Mouse (Mus musculus) lung, embryonic 14.5 days (tissue): ENCODE measurements around the gene Sh2b1. TPM values are rescaled to one million over a fixed set of nuclear protein-coding genes. Genes with fewer than 3 reads are reported as not detected.

ENCODE experiments used
- ATAC-seq: fragments of 200-750 bp; cut with Nextera tagmentation; 2 replicates; pipeline ENCODE4 v1.8.0; 2017; ENCODE audit warnings: mild to moderate bottlenecking, moderate TSS enrichment, moderate library complexity; ENCODE audit not compliant: insufficient read depth
- DNase-seq: peaks from one replicate; pipeline ENCODE4 v3.0.0-alpha.2; 2015
- H3K27ac ChIP-seq: fragments of 300-500 bp; sonication (generic); 2 replicates; pipeline ENCODE4 v1.5.1; 2014; ENCODE audit warnings: low read depth, mild to moderate bottlenecking, moderate library complexity
- H3K27me3 ChIP-seq: fragments of 300-500 bp; sonication (generic); 2 replicates; pipeline ENCODE4 v1.6.1; 2014; ENCODE audit warnings: low read length, control low read depth; ENCODE audit not compliant: insufficient read depth
- H3K36me3 ChIP-seq: fragments of 300-500 bp; sonication (generic); 2 replicates; pipeline ENCODE4 v1.6.1; 2014; ENCODE audit warnings: control low read depth; ENCODE audit not compliant: insufficient read depth
- H3K4me1 ChIP-seq: fragments of 300-500 bp; sonication (generic); 2 replicates; pipeline ENCODE4 v1.6.1; 2014; ENCODE audit warnings: antibody characterized with exemption, control low read depth; ENCODE audit not compliant: insufficient read depth
- H3K4me2 ChIP-seq: fragments of 300-500 bp; sonication (generic); 2 replicates; pipeline ENCODE4 v1.6.1; 2014; ENCODE audit warnings: mild to moderate bottlenecking
- H3K4me3 ChIP-seq: fragments of 300-500 bp; sonication (generic); 2 replicates; pipeline ENCODE4 v1.5.1; 2014; ENCODE audit warnings: low read depth, low read length
- H3K9ac ChIP-seq: fragments of 300-500 bp; sonication (generic); 2 replicates; pipeline ENCODE4 v1.6.1; 2014
- H3K9me3 ChIP-seq: fragments of 300-500 bp; sonication (generic); 2 replicates; pipeline ENCODE4 v1.6.1; 2016; ENCODE audit warnings: low read depth, low read length, control low read depth
- CTCF ChIP-seq: IDR thresholded peaks from 2 replicates; pipeline ENCODE4 v1.5.1; 2016; ENCODE audit warnings: antibody characterized with exemption, low read depth
- WGBS: fragments of 180-500 bp; shearing (Covaris S2); extraction: QIAGEN DNeasy Blood & Tissue Kit; methylation state at CpG from one replicate; pipeline ENCODE4 v1.1.7; 2014; 5-methylcytosine and 5-hydroxymethylcytosine counted together
- polyA plus RNA-seq: library from polyadenylated mRNA; unstranded; fragments of >200 nt; fragmentation: Nextera tagmentation; extraction: Ambion mirVana; gene quantifications from 2 replicates; pipeline ENCODE4 v1.2.1, GENCODE M21; 2014

Sh2b1 gene
- polyA plus RNA-seq, 1 experiment from 2014 or later: 46.5 TPM

GRCm38 (mm10) chr7:126446217-126446616, 29.0 kb downstream of the Sh2b1 start:
- no peak for ATAC-seq
- Histone ChIP-seq H3K4me1 (no peaks in the 10 kb centered on the region), H3K27me3 (no peaks in the 10 kb centered on the region), H3K4me2 (no peak overlapping the region), H3K27ac (no peak overlapping the region), H3K9ac (no peak overlapping the region), H3K36me3 (peaks cover 52% of the 10 kb centered on the region), H3K4me3 (no peak overlapping the region), H3K9me3 (no peaks in the 10 kb centered on the region)
- WGBS: 88% methylated on average over 21 of the region's 21 CpGs
- no peak for DNase-seq
- no peak for TF ChIP-seq CTCF

DNA sequence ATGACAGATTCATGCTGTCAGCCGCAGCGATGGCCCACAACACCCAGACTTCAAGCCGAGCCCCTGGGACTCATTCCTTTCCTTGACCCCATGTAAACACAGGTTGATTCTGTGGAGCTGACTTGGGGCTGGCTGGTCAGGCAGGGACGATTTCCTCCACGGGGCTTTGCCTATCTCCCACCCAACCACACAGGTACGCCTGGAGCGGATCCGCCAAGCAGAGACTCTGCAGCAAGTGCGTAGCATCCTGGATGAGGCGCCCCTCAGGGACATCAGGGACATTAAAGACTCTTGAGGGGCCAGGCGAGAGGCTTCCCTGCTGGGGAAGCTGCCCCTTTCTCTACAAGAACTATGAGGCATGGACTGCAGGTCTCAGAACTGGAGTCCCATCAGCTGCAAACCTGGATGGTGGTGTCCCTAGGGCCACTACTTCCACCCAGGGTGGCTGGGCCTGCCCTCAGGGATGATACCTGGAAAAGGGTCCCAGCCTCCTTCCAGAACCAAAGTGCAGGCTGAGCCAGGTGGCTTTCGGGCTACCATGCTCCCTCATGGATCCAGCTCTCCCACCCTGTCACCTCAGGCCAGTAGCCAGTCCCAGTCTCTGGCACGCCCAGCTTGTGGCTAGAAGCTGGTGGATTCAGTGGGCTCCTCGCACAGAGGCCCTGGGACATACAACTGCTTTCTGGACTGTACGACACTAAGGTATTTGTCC, 30.0 kb downstream of the Sh2b1 start:
- Histone ChIP-seq H3K4me2 (no peak overlapping the region), H3K36me3 (peaks cover 56% of the 10 kb centered on the region), H3K27me3 (no peaks in the 10 kb centered on the region), H3K4me1 (no peaks in the 10 kb centered on the region), H3K4me3 (no peak overlapping the region), H3K27ac (no peak overlapping the region), H3K9me3 (no peaks in the 10 kb centered on the region), H3K9ac (no peak overlapping the region)
- TF ChIP-seq CTCF: no peak
- 90% methylated on average over 15 of the region's 15 CpGs for WGBS
- DNase-seq: no peak
- no peak for ATAC-seq

- H3K27ac ChIP-seq: no peak overlapping the region
- H3K4me2 ChIP-seq: no peak overlapping the region
- H3K4me1 ChIP-seq: no peaks in the 10 kb centered on the region
- H3K9ac ChIP-seq: no peak overlapping the region
- TF ChIP-seq CTCF: no peak
- H3K4me3 ChIP-seq: no peak overlapping the region
- ATAC-seq: no peak
- 90% methylated on average over 9 of the region's 9 CpGs for WGBS
- H3K9me3 ChIP-seq: no peaks in the 10 kb centered on the region
- H3K36me3 ChIP-seq: peaks cover 58% of the 10 kb centered on the region
- no peak for DNase-seq
- no peaks in the 10 kb centered on the region for H3K27me3 ChIP-seq
Observed at GRCm38 (mm10) chr7:126444536-126444935, 30.7 kb downstream of the Sh2b1 start.

DNA sequence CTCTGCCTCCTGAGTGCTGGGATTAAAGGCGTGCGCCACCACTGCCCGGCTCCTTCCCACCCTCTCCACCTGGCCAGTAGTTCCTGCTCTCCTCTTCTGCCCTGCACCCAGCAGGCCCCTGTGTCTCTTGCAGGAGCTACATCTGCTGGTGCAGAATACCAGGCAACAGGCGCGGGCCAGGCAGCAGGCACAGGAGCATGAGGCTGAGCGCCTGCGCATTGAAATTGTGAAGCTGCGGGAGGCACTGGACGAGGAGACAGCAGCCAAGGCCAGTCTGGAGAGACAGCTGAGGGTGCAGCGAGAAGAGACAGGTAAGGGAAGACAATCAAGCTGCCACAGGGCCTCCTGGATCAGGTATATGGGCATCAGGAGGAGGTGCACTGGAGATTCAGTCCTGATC, 31.2 kb downstream of the Sh2b1 start:
- Histone ChIP-seq H3K4me1 (no peaks in the 10 kb centered on the region), H3K27ac (no peak overlapping the region), H3K27me3 (no peaks in the 10 kb centered on the region), H3K9me3 (no peaks in the 10 kb centered on the region), H3K36me3 (peaks cover 58% of the 10 kb centered on the region), H3K4me2 (no peak overlapping the region), H3K9ac (no peak overlapping the region), H3K4me3 (no peak overlapping the region)
- ATAC-seq (no peak), DNase-seq (no peak)
- TF ChIP-seq CTCF: no peak
- WGBS: 91% methylated on average over 10 of the region's 10 CpGs

GRCm38 (mm10) chr7:126440134-126440533, 35.1 kb downstream of the Sh2b1 start:
- WGBS: 73% methylated on average over 9 of the region's 9 CpGs
- H3K9ac ChIP-seq: no peak overlapping the region
- no peak for ATAC-seq
- no peak for DNase-seq
- TF ChIP-seq CTCF: no peak
- H3K36me3 ChIP-seq: peaks cover 41% of the 10 kb centered on the region
- no peaks in the 10 kb centered on the region for H3K9me3 ChIP-seq
- H3K4me3 ChIP-seq: no peak overlapping the region
- no peak overlapping the region for H3K4me2 ChIP-seq
- H3K27ac ChIP-seq: no peak overlapping the region
- no peaks in the 10 kb centered on the region for H3K27me3 ChIP-seq
- H3K4me1 ChIP-seq: no peaks in the 10 kb centered on the region

GRCm38 (mm10) chr7:126436851-126437250, 38.4 kb downstream of the Sh2b1 start:
- H3K27me3 ChIP-seq: no peaks in the 10 kb centered on the region
- no peak for ATAC-seq

DNA sequence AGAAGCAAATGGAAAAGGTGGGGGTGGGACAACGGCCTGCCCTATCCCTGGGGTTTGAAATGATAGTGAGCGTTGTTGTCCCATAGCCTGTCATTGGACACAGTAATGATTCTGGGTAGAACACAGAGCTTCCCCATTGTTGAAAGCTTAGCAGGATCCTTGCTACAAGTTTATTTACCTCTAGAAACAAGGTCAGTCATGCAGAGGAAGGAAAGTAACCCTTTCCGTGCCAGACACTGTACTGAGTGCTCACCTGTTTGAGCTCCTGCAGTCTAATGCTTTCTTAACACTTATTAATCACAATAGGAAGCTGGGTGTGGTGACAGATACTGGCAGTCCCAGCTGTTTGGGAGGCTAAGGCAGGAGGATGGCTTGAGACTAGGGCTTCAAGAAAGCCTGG, 39.4 kb downstream of the Sh2b1 start:
- Histone ChIP-seq H3K9me3 (no peaks in the 10 kb centered on the region), H3K9ac (no peak overlapping the region), H3K27me3 (no peaks in the 10 kb centered on the region), H3K36me3 (peaks cover 51% of the 10 kb centered on the region), H3K27ac (no peak overlapping the region), H3K4me2 (no peak overlapping the region), H3K4me3 (no peak overlapping the region), H3K4me1 (no peaks in the 10 kb centered on the region)
- no peak for DNase-seq
- 75% methylated on average over 3 of the region's 3 CpGs for WGBS
- no peak for TF ChIP-seq CTCF
- no peak for ATAC-seq

More at GRCm38 (mm10) chr7:126436851-126437250, 38.4 kb downstream of the Sh2b1 start:
- H3K9ac ChIP-seq: no peak overlapping the region
- no peak overlapping the region for H3K27ac ChIP-seq
- DNase-seq: peak; percentile 85
- no peaks in the 10 kb centered on the region for H3K4me1 ChIP-seq
- WGBS: 16% methylated on average over 8 of the region's 8 CpGs
- H3K9me3 ChIP-seq: no peaks in the 10 kb centered on the region
- TF ChIP-seq CTCF: peak; percentile 95
- no peak overlapping the region for H3K4me2 ChIP-seq
- peaks cover 47% of the 10 kb centered on the region for H3K36me3 ChIP-seq
- no peak overlapping the region for H3K4me3 ChIP-seq
